Mouse (Mus musculus): ENCODE measurements around the gene Gm13420.

Gm13420 gene

GRCm38 (mm10) chr2:29703104-29704081 lies 48.1 kb downstream of the Gm13420 start:
- in situ Hi-C loops (cut with MboI, MseI): no loop called here

GRCm38 (mm10) chr2:29702189-29702588 lies 49.3 kb downstream of the Gm13420 start:
- in situ Hi-C loops (cut with MboI, MseI): no loop called here

GRCm38 (mm10) chr2:29701393-29701792 lies 50.1 kb downstream of the Gm13420 start:
- in situ Hi-C loops (cut with MboI, MseI): no loop called here

GRCm38 (mm10) chr2:29700898-29701297 lies 50.6 kb downstream of the Gm13420 start:
- in situ Hi-C loops (cut with MboI, MseI): no loop called here

- in situ Hi-C loops (cut with MboI, MseI): no loop called here
Measured at GRCm38 (mm10) chr2:29698421-29699290, 52.8 kb downstream of the Gm13420 start.

GRCm38 (mm10) chr2:29696207-29696800 lies 55.2 kb downstream of the Gm13420 start:
- in situ Hi-C loops (cut with MboI, MseI): no loop called here

Measured in T-helper 1 cell (primary cell).